Mouse (Mus musculus): ENCODE measurements at regions not wholly inside any gene's neighbourhood (a gene's known extent, or its start where the extent isn't known, plus 50 kb on each side); places are given as distances from the start of the nearest gene placed in this dataset.
A peak's percentile ranks its signal among the peaks of the same experiment; 100 is the strongest.

DNA sequence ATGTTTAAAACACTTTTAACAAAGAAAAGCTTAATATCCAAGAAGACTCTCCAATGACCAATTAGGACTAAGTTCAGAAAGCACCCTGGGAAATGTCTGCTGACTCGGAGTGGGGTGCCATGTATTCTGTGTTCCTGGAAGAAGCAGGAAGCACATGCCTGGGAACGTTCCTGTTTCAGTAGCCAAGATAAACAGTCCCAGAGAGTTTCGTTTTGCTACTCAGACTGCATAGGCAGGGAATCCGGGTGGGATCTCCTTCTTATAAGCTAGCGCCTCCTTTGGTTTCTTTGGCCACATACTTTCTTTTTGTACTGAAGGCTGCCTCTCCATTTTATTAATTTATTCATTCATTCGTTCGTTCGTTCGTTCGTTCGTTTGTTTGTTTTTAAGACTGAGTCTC, 101.9 kb upstream of the Smad1 start:
- DNase-seq (ENCODE audit: low spot score) (peak; percentile 71), ATAC-seq (ENCODE audit: insufficient read depth, low read depth) (peak; percentile 67)
- H3K4me2 ChIP-seq (ENCODE audit: low read depth, low read length) = no peak overlapping the region
- no peaks in the 10 kb centered on the region for H3K9me3 ChIP-seq (replicated peaks; ENCODE audit: control insufficient read depth, low read length)
- peak overlapping the region; percentile 64 for H3K27ac ChIP-seq (ENCODE audit: low read depth)
- H3K27me3 ChIP-seq (ENCODE audit: control insufficient read depth, insufficient read depth, low read length) = no peaks in the 10 kb centered on the region
- H3K4me3 ChIP-seq (ENCODE audit: low read depth, low read length) = no peak overlapping the region
- H3K9ac ChIP-seq (replicated peaks; ENCODE audit: low read depth, low read length) = no peak overlapping the region
- WGBS = 59% methylated on average over 11 of the region's 11 CpGs
- peaks cover 9% of the 10 kb centered on the region; the same call in 1 of the 2 replicates for H3K4me1 ChIP-seq (ENCODE audit: control insufficient read depth, insufficient read depth)
- peak; percentile 20; the same call in 1 of the 2 replicates for TF ChIP-seq CTCF (IDR thresholded peaks at IDR 0.05; ENCODE audit: low read depth)
- TF ChIP-seq EP300 (IDR thresholded peaks at IDR 0.05; ENCODE audit: low read depth) = 0 out of 2 replicates have a peak, but pooled peaks have one; percentile 36
- H3K36me3 ChIP-seq (replicated peaks; ENCODE audit: control insufficient read depth, insufficient read depth, low read length) = no peaks in the 10 kb centered on the region

GRCm38 (mm10) chr8:79499258-79499657, 99.9 kb upstream of the Smad1 start:
- Histone ChIP-seq H3K4me3 (ENCODE audit: low read depth, low read length) (no peak overlapping the region), H3K4me1 (ENCODE audit: control insufficient read depth, insufficient read depth) (peaks cover 9% of the 10 kb centered on the region; the same call in 1 of the 2 replicates), H3K36me3 (replicated peaks; ENCODE audit: control insufficient read depth, insufficient read depth, low read length) (no peaks in the 10 kb centered on the region), H3K27ac (ENCODE audit: low read depth) (no peak overlapping the region), H3K9me3 (replicated peaks; ENCODE audit: control insufficient read depth, low read length) (no peaks in the 10 kb centered on the region), H3K9ac (replicated peaks; ENCODE audit: low read depth, low read length) (no peak overlapping the region), H3K4me2 (ENCODE audit: low read depth, low read length) (no peak overlapping the region), H3K27me3 (ENCODE audit: control insufficient read depth, insufficient read depth, low read length) (no peaks in the 10 kb centered on the region)
- no peak for TF ChIP-seq EP300 (IDR thresholded peaks at IDR 0.05; ENCODE audit: low read depth)
- no peak for TF ChIP-seq CTCF (IDR thresholded peaks at IDR 0.05; ENCODE audit: low read depth)
- DNase-seq (ENCODE audit: low spot score) = no peak
- ATAC-seq (ENCODE audit: insufficient read depth, low read depth) = no peak
- WGBS = 79% methylated on average over 2 of the region's 2 CpGs

DNA sequence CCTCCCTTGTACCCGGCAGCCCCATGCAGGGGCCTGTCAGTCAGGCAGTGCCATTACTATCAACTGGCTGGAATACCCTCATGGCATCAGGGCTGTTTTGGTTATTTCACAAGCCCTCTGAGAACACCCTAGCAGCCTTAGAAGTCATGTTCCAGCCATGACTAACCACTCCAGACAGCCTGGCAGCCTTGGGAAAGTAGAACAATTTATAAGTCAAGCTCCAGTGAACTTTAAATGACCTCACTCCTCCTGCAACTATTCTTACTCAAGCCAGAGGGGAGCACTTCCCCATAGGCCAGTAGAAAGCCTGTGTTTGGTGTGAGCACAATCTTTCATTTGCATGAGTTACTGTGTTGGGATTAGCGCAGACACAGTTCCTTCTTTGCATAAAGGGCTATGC, 99.3 kb upstream of the Smad1 start:
- TF ChIP-seq EP300 (IDR thresholded peaks at IDR 0.05; ENCODE audit: low read depth) (no peak), CTCF (IDR thresholded peaks at IDR 0.05; ENCODE audit: low read depth) (no peak; the same call in 1 of the 2 replicates)
- 55% methylated on average over 2 of the region's 2 CpGs for WGBS
- Histone ChIP-seq H3K4me2 (ENCODE audit: low read depth, low read length) (no peak overlapping the region), H3K36me3 (replicated peaks; ENCODE audit: control insufficient read depth, insufficient read depth, low read length) (no peaks in the 10 kb centered on the region), H3K27me3 (ENCODE audit: control insufficient read depth, insufficient read depth, low read length) (no peaks in the 10 kb centered on the region), H3K27ac (ENCODE audit: low read depth) (peak overlapping the region; percentile 11; the same call in 1 of the 2 replicates), H3K9me3 (replicated peaks; ENCODE audit: control insufficient read depth, low read length) (no peaks in the 10 kb centered on the region), H3K4me1 (ENCODE audit: control insufficient read depth, insufficient read depth) (peaks cover 9% of the 10 kb centered on the region; the same call in 1 of the 2 replicates), H3K9ac (replicated peaks; ENCODE audit: low read depth, low read length) (no peak overlapping the region), H3K4me3 (ENCODE audit: low read depth, low read length) (no peak overlapping the region)
- ATAC-seq (ENCODE audit: insufficient read depth, low read depth) (peak; percentile 69), DNase-seq (ENCODE audit: low spot score) (peak; percentile 63)

- ATAC-seq (ENCODE audit: insufficient read depth, low read depth) (no peak), DNase-seq (ENCODE audit: low spot score) (no peak)
- Histone ChIP-seq H3K4me1 (ENCODE audit: control insufficient read depth, insufficient read depth) (0 out of 2 replicates have a peak, but pooled peaks cover 5% of the 10 kb centered on the region), H3K9me3 (replicated peaks; ENCODE audit: control insufficient read depth, low read length) (no peaks in the 10 kb centered on the region), H3K4me2 (ENCODE audit: low read depth, low read length) (no peak overlapping the region), H3K9ac (replicated peaks; ENCODE audit: low read depth, low read length) (no peak overlapping the region), H3K27ac (ENCODE audit: low read depth) (no peak overlapping the region), H3K36me3 (replicated peaks; ENCODE audit: control insufficient read depth, insufficient read depth, low read length) (no peaks in the 10 kb centered on the region), H3K4me3 (ENCODE audit: low read depth, low read length) (no peak overlapping the region), H3K27me3 (ENCODE audit: control insufficient read depth, insufficient read depth, low read length) (no peaks in the 10 kb centered on the region)
- 34% methylated on average over 10 of the region's 10 CpGs for WGBS
- TF ChIP-seq CTCF (IDR thresholded peaks at IDR 0.05; ENCODE audit: low read depth) = no peak
- TF ChIP-seq EP300 (IDR thresholded peaks at IDR 0.05; ENCODE audit: low read depth) = no peak
These were observed 91.9 kb upstream of the Smad1 start for GRCm38 (mm10) chr8:79491156-79491698.

DNA sequence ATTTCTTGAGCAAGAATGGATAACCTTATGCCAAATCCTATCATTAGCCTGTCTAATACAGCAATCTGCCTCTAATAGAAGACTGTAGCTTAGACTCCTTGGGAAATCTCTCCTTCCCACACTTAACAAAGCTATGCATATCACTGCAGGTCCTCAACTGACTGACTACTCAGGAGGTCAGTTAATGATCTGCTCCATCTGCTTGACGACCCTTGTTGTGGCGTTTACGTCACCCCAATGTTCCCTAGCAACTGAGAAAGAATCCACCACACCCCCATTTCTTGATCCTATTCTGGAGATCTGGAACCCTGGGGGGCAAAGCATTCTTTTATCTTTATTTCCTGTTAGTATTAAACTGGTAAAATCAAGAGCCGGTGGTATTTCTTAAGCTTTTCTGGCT, 91.4 kb upstream of the Smad1 start:
- Histone ChIP-seq H3K4me1 (ENCODE audit: control insufficient read depth, insufficient read depth) (0 out of 2 replicates have a peak, but pooled peaks cover 5% of the 10 kb centered on the region), H3K4me3 (ENCODE audit: low read depth, low read length) (no peak overlapping the region), H3K36me3 (replicated peaks; ENCODE audit: control insufficient read depth, insufficient read depth, low read length) (no peaks in the 10 kb centered on the region), H3K27me3 (ENCODE audit: control insufficient read depth, insufficient read depth, low read length) (no peaks in the 10 kb centered on the region), H3K9ac (replicated peaks; ENCODE audit: low read depth, low read length) (no peak overlapping the region), H3K27ac (ENCODE audit: low read depth) (no peak overlapping the region), H3K9me3 (replicated peaks; ENCODE audit: control insufficient read depth, low read length) (no peaks in the 10 kb centered on the region), H3K4me2 (ENCODE audit: low read depth, low read length) (no peak overlapping the region)
- ATAC-seq (ENCODE audit: insufficient read depth, low read depth) (no peak), DNase-seq (ENCODE audit: low spot score) (no peak)
- no peak for TF ChIP-seq EP300 (IDR thresholded peaks at IDR 0.05; ENCODE audit: low read depth)
- no peak for TF ChIP-seq CTCF (IDR thresholded peaks at IDR 0.05; ENCODE audit: low read depth)
- 52% methylated on average over 4 of the region's 4 CpGs for WGBS

- H3K9me3 ChIP-seq (replicated peaks; ENCODE audit: control insufficient read depth, low read length) = no peaks in the 10 kb centered on the region
- TF ChIP-seq CTCF (IDR thresholded peaks at IDR 0.05; ENCODE audit: low read depth) (peak; percentile 49), EP300 (IDR thresholded peaks at IDR 0.05; ENCODE audit: low read depth) (no peak)
- H3K9ac ChIP-seq (replicated peaks; ENCODE audit: low read depth, low read length) = no peak overlapping the region
- ATAC-seq (ENCODE audit: insufficient read depth, low read depth) (no peak), DNase-seq (ENCODE audit: low spot score) (no peak)
- no peak overlapping the region for H3K4me2 ChIP-seq (ENCODE audit: low read depth, low read length)
- 71% methylated on average over 2 of the region's 2 CpGs for WGBS
- H3K27me3 ChIP-seq (ENCODE audit: control insufficient read depth, insufficient read depth, low read length) = no peaks in the 10 kb centered on the region
- no peak overlapping the region for H3K4me3 ChIP-seq (ENCODE audit: low read depth, low read length)
- H3K27ac ChIP-seq (ENCODE audit: low read depth) = no peak overlapping the region
- 0 out of 2 replicates have a peak, but pooled peaks cover 5% of the 10 kb centered on the region for H3K4me1 ChIP-seq (ENCODE audit: control insufficient read depth, insufficient read depth)
- no peaks in the 10 kb centered on the region for H3K36me3 ChIP-seq (replicated peaks; ENCODE audit: control insufficient read depth, insufficient read depth, low read length)
These were observed 89.5 kb upstream of the Smad1 start for GRCm38 (mm10) chr8:79488861-79489260.
